Mouse (Mus musculus): ENCODE data around the gene Tor1b.
"Not testable (repeated sequence)": the region's sequence is repeated elsewhere in the genome, so short reads cannot be mapped to it uniquely, and the experiment has no call there.

The Tor1b gene

GRCm38 (mm10) chr2:30931922-30932321 is 20.8 kb upstream of the Tor1b start:
- in situ Hi-C loops (cut with MboI, MseI) = no loop called here

DNA sequence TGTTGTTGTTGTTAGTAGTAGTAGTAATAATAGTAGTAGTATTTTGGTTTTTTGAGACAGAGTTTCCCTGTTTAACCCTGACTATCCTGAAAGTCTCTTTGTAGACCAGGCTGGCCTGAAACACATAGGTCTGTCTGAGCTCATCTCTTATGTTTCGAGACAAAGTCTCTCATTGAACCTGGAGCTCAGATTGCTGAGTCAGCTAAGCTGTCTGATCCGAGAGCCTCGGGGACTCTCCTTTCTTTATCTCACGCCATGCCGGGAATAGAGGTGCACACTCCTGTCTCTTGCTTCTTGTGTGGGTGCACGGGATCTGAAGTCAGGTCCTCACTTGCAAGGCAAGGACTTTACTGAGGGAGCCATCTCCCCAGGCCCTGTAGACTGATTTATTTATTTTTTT is 19.7 kb upstream of the Tor1b start:
- in situ Hi-C loops (cut with MboI, MseI) = no loop called here

DNA sequence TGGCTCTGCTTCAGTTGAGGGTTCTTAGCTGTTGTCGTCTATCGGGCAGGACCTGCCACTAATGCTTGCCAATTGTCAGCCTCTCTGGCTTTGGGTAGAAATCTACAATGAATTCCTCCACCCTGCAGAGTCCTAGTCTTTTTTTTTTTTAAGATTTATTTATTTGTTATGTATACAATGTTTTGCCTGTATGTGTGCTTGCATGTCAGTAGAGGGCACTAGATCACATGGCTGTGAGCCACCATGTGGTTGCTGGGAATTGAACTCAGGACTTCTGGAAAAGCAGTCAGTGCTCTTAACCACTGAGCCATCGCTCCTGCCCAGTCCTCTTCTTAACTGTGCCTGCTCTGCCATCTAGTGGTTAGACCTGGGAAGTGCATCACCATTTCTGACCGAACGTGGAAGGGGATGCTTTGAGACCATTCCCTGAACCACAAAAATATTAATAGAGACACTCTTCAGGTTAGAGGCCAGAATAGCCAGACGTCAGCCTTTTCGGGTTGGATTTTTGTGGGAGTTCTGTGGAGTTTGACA is 18.8 kb upstream of the Tor1b start:
- in situ Hi-C loops (cut with MboI, MseI) = no loop called here

DNA sequence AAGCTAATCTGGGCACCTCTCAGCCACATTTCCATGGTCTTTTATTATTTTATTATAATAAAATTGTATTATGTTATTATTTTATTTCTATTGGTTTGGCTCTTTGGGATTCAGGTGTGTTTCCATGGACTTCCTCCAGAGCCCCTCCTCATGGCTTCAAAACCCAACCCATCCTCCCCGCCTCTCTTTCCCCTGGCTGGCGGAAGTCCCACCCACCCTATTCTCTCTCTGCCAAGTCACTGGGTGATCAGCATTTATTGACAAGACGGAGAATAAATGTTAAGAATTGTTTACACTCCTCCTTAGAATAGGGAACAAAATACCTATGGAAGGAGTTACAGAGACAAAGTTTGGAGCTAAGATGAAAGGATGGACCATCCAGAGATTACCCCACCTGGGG is 16.0 kb upstream of the Tor1b start:
- in situ Hi-C loops (cut with MboI, MseI) = no loop called here

DNA sequence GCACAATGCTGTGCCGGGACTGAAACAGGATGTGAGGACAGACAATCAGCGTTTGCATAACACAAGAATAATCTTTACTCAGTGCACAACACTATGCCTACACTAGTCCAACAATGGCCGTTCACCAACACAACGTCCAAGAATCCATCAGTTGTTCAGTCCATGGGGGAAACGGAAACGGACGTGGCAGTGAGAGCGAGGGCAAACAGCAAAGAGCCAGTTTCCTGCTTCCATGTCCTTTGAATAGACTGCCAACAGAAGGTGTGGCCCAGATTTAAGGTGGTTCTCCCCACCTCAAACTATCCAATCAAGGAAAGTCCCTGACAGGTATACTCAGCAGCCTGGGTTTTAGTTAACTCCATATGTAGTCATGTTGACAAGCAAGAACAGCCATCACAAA is 15.0 kb upstream of the Tor1b start:
- in situ Hi-C loops (cut with MboI, MseI) = no loop called here

DNA sequence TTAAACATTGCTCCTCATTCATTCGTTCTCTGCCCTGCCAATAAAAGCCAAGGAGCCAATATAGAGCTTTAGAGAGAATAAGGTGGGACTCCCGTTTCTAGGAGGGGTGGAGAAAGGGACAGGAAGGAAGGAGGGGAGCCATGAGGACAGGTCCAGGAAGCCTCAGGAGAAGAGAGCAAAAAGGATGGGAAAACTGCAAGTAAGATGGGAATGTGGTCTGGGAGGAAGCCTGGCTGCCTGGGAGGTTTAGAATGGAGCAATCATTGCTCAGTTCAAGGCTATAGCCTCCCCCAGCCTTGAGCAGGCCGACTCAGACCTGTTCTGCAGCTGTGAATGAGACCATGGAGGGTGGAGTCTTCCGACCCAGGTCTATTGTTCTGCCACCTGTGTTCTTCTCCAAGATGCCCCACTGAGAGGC is 14.2 kb upstream of the Tor1b start:
- in situ Hi-C loops (cut with MboI, MseI) = no loop called here

DNA sequence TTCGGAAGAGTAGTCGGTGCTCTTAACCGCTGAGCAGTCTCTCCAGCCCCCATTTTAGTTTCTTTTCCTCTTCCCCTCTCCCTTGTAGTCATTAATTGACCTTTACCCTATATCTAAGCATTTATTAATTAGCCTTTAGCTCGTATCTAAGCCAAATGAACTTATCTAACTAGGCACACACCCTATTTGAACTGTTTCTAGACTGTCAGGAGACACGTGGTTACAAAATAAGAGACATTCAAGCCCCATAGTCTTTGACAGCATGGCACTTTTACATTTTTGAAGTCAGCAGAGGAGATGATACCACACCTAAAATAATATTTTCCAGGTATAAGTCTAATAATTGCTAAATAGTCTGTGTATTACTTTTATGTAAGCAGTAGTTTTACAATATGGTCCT is 11.2 kb upstream of the Tor1b start:
- in situ Hi-C loops (cut with MboI, MseI) = no loop called here

DNA sequence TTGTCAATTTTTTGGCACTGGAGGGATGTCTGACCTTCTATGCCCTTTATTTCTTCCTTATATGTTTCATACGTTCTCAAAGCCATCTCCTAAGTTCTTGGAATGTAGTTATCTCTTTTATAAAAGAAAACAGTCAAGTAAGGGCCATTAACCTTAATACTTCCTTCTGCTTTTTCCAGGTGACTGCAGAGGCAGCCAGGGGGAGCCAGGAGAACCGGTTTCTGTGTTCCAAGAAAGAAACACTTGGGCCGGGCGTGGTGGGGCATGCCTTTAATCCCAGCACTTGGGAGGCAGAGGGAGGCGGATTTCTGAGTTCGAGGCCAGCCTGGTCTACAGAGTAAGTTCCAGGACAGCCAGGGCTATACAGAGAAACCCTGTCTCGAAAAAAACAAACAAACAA is 10.6 kb upstream of the Tor1b start:
- in situ Hi-C loops (cut with MboI, MseI) = not testable (repeated sequence)

DNA sequence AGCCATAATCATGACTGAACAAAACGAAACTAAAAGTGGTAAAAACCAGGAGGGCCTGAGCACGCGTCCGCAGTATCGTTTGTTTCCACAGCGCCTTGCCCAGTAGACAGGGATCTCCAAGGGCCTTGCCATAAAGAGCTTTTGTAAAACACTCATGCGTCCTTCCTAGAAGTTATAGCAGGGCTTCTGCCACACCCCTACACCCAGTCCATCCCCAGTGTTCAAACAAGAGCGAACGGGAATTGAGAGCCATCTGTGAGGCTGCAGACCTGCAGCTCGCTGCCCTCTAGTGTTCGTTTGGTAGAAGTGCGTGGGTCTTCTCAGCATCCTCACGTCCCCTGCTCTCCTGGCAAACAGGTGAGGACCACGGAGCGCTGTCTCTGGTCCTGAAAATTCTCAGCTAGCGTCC is 10.2 kb upstream of the Tor1b start:
- in situ Hi-C loops (cut with MboI, MseI) = no loop called here

- in situ Hi-C loops (cut with MboI, MseI) = no loop called here
These were observed 319 bp upstream of the Tor1b start for GRCm38 (mm10) chr2:30952457-30952823.

GRCm38 (mm10) chr2:30954797-30955196 is 2.0 kb downstream of the Tor1b start:
- in situ Hi-C loops (cut with MboI, MseI) = loop anchor here (5.0 kb wide), 1 partner anchor 198 kb away; the partner anchor contains the start of gene Gpr107

GRCm38 (mm10) chr2:30957511-30957910 is 4.8 kb downstream of the Tor1b start:
- in situ Hi-C loops (cut with MboI, MseI) = loop anchor here (5.0 kb wide), 1 partner anchor 195 kb away; the partner anchor contains the start of gene Gpr107

- in situ Hi-C loops (cut with MboI, MseI) = loop anchor here (5.0 kb wide), 1 partner anchor 194 kb away; the partner anchor contains the start of gene Gpr107
These were observed 6.0 kb downstream of the Tor1b start for GRCm38 (mm10) chr2:30958726-30959125.

GRCm38 (mm10) chr2:30959856-30960255 is 7.1 kb downstream of the Tor1b start:
- in situ Hi-C loops (cut with MboI, MseI) = loop anchor here (5.0 kb wide), 1 partner anchor 192 kb away; the partner anchor contains the start of gene Gpr107

- in situ Hi-C loops (cut with MboI, MseI) = no loop called here
These were observed 10.0 kb downstream of the Tor1b start for GRCm38 (mm10) chr2:30962570-30963254.

DNA sequence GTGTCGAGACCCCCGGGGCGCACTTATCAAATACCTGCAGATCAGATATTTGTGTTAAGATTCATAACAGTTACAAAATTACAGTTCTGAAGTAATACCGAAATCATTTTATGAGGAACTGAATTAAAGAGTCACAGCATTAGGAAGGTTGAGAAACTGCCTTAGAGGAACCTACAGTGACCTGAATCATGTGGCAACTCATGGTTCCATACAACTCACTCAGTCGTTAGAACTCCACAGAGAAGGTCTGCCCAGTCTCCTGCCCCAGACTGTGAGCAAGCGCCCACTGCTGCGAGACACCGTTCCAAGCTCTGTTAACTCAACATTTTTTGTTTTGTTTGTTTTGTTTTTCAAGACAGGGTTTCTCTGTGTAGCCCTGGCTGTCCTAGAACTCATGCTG is 12.9 kb downstream of the Tor1b start:
- in situ Hi-C loops (cut with MboI, MseI) = no loop called here

- in situ Hi-C loops (cut with MboI, MseI) = no loop called here
These were observed 14.1 kb downstream of the Tor1b start for GRCm38 (mm10) chr2:30966826-30967225.

GRCm38 (mm10) chr2:30967352-30968327 is 14.9 kb downstream of the Tor1b start, which contains the start of gene Tor1a:
Tor1a (minus strand) TSS chr2:30967933.
- in situ Hi-C loops (cut with MboI, MseI) = no loop called here

- in situ Hi-C loops (cut with MboI, MseI) = no loop called here
These were observed 29.2 kb downstream of the Tor1b start, which contains the start of the genes BC005624 and Usp20 for GRCm38 (mm10) chr2:30981790-30982513. BC005624 (minus strand) TSS chr2:30982201. Usp20 (plus strand) TSS chr2:30982279.

GRCm38 (mm10) chr2:30983024-30983423 is 30.3 kb downstream of the Tor1b start:
- in situ Hi-C loops (cut with MboI, MseI) = no loop called here
